In the genomic region with DNA sequence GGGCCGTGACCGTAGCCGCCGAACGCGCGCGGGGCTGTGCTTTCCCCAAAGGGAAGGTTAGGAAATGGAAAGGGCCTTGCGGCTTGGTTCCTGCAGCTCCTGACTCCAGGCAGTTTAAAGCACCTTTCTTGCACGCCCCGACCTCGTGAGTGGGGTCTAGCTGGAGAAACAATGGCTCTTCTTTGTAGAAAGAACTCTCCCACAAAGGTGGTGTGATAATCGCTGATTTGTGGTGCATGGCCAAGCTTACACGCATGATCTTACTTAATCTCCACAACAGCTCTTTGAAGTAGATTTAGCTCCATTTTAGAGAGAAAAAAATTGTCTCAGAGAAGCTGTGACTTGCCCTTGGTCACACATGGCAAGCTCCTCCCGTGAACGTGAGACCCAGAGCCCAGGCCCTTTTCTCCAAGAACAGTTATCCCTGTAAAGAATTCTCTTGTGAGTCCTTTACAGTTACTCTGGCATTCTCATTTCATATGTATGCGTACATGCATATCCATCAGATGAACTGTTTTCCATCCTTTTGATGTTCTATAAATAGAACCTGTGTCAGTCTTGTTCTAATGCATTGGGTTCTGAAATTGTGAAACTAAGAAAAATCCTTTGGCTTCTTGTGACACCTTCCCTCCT, we compare ENCODE assay signal across 8 mouse cellular contexts. TPM values are rescaled to one million over a fixed set of nuclear protein-coding genes. Genes with fewer than 3 reads are reported as not detected.
DNase-seq lines count a peak whose midpoint lies in the region; ATAC-seq and TF ChIP-seq lines count a peak whose summit lies in the region.

No protein-coding gene starts in this region.

- DNase-seq in heart, adult 11 months, result no peak
- no peak for DNase-seq in ES-E14 (ENCODE audit: low read depth, low spot score)
- DNase-seq in forebrain, embryonic 14.5 days (ENCODE audit: low spot score), result peak; percentile 49
- DNase-seq in liver, postnatal 0 days, result no peak
- no peak for DNase-seq in gastrocnemius, postnatal 4 days (ENCODE audit: low spot score in 2 of 2)
- no peak for DNase-seq in urinary bladder, postnatal 14 days (ENCODE audit: low spot score)
- DNase-seq in ovary, postnatal 14 days (ENCODE audit: low spot score), result no peak

- no peak for TF ChIP-seq EP300 in liver, postnatal 0 days (IDR thresholded peaks at IDR 0.05; ENCODE audit: low read depth)

- peaks cover 10 to 25% of the 10 kb centered on the region in 2 experiments for H3K4me1 ChIP-seq in heart, embryonic 14.5 days (ENCODE audit: control insufficient read depth in 2 of 2, insufficient read depth in 2 of 2, low read length in 2 of 2)
- H3K4me1 ChIP-seq in ES-E14 (ENCODE audit: control insufficient read depth in 2 of 2, insufficient read depth in 2 of 2, low read length in 2 of 2, poor library complexity in 1 of 2), result no peaks in the 10 kb centered on the region; a peak in 2 of 4 replicates
- peaks cover 29% of the 10 kb centered on the region for H3K4me1 ChIP-seq in forebrain, embryonic 14.5 days (ENCODE audit: control insufficient read depth, insufficient read depth, low read length)
- H3K4me1 ChIP-seq in liver, postnatal 0 days (ENCODE audit: insufficient read depth), result peaks cover 9% of the 10 kb centered on the region

- no peak for ATAC-seq in heart, embryonic 14.5 days (ENCODE audit: insufficient number of reproducible peaks, insufficient read depth, low FRiP score, low read depth)
- ATAC-seq in forebrain, embryonic 14.5 days, result peak; percentile 4; the same call in 1 of the 2 replicates
- no peak for ATAC-seq in liver, postnatal 0 days

- H3K4me3 ChIP-seq in heart, embryonic 14.5 days (ENCODE audit: control insufficient read depth in 1 of 2, insufficient read depth in 1 of 2, low read depth in 1 of 2, low read length in 2 of 2), result peak overlapping the region; percentile 88 to 97
- H3K4me3 ChIP-seq in ES-E14 (ENCODE audit: insufficient read depth in 1 of 2, low read depth in 1 of 2, low read length in 2 of 2, poor library complexity in 1 of 2, severe bottlenecking in 1 of 2), result peak overlapping the region; percentile 90 to 97
- peak overlapping the region; percentile 93 for H3K4me3 ChIP-seq in forebrain, embryonic 14.5 days (ENCODE audit: low read depth, low read length)
- H3K4me3 ChIP-seq in liver, postnatal 0 days (ENCODE audit: low read depth, low read length), result peak overlapping the region; percentile 87

- no peaks in the 10 kb centered on the region for H3K27me3 ChIP-seq in heart, embryonic 14.5 days (ENCODE audit: control insufficient read depth, insufficient read depth, low read length)
- H3K27me3 ChIP-seq in forebrain, embryonic 14.5 days (replicated peaks; ENCODE audit: control insufficient read depth, insufficient read depth, low read length), result no peaks in the 10 kb centered on the region
- no peaks in the 10 kb centered on the region for H3K27me3 ChIP-seq in liver, postnatal 0 days (ENCODE audit: insufficient read depth, low read length)

- H3K36me3 ChIP-seq in heart, embryonic 14.5 days (ENCODE audit: control insufficient read depth, insufficient read depth, low read length), result no peaks in the 10 kb centered on the region
- no peaks in the 10 kb centered on the region for H3K36me3 ChIP-seq in ES-E14 (ENCODE audit: control insufficient read depth, insufficient read depth, low read length, poor library complexity, severe bottlenecking)
- H3K36me3 ChIP-seq in forebrain, embryonic 14.5 days (ENCODE audit: control insufficient read depth, insufficient read depth, low read length), result no peaks in the 10 kb centered on the region
- no peaks in the 10 kb centered on the region for H3K36me3 ChIP-seq in liver, postnatal 0 days (replicated peaks; ENCODE audit: insufficient read depth, low read length)

- H3K27ac ChIP-seq in heart, embryonic 14.5 days (replicated peaks in 1 of 2; ENCODE audit: control insufficient read depth in 1 of 2, insufficient read depth in 1 of 2, low read depth in 2 of 2, low read length in 2 of 2), result peak overlapping the region in 1 of 2 experiments; percentile 27; a peak in 1 of 4 replicates
- H3K27ac ChIP-seq in ES-E14 (ENCODE audit: insufficient read depth, low read depth, low read length, poor library complexity, severe bottlenecking), result no peak overlapping the region
- H3K27ac ChIP-seq in forebrain, embryonic 14.5 days (ENCODE audit: low read depth, low read length), result peak overlapping the region; percentile 88
- H3K27ac ChIP-seq in liver, postnatal 0 days (ENCODE audit: low read depth), result no peak overlapping the region

- no peaks in the 10 kb centered on the region for H3K9me3 ChIP-seq in heart, embryonic 14.5 days (ENCODE audit: control insufficient read depth, low read length)
- H3K9me3 ChIP-seq in ES-E14 (ENCODE audit: control insufficient read depth, insufficient read depth, low read depth, low read length), result no peaks in the 10 kb centered on the region
- H3K9me3 ChIP-seq in forebrain, embryonic 14.5 days (replicated peaks; ENCODE audit: control insufficient read depth, low read length), result no peaks in the 10 kb centered on the region
- H3K9me3 ChIP-seq in liver, postnatal 0 days (ENCODE audit: low read length), result no peaks in the 10 kb centered on the region

- 4% methylated on average over 17 of the region's 17 CpGs for WGBS in heart, embryonic 14.5 days
- under 1% methylated on average over 17 of the region's 17 CpGs for WGBS in forebrain, embryonic 14.5 days
- WGBS in liver, postnatal 0 days (ENCODE audit: insufficient replicate concordance), result 8% methylated on average over 17 of the region's 17 CpGs

- in situ Hi-C loops in ES-E14 (cut with MboI; ENCODE audit: low sequenced_read_pairs in 2 of 2, unreplicated experiment in 2 of 2), result no loop called here

- peak overlapping the region; percentile 90 for H3K4me2 ChIP-seq in heart, embryonic 14.5 days (ENCODE audit: low read length)
- H3K4me2 ChIP-seq in forebrain, embryonic 14.5 days (ENCODE audit: low read length), result peak overlapping the region; percentile 69
- H3K4me2 ChIP-seq in liver, postnatal 0 days (ENCODE audit: low read depth, low read length), result peak overlapping the region; percentile 96

- peak overlapping the region; percentile 91 for H3K9ac ChIP-seq in heart, embryonic 14.5 days (ENCODE audit: low read length)
- peak overlapping the region; percentile 84 for H3K9ac ChIP-seq in ES-E14 (ENCODE audit: insufficient read depth, low read depth, low read length, poor library complexity, severe bottlenecking)
- H3K9ac ChIP-seq in forebrain, embryonic 14.5 days (ENCODE audit: low read length), result peak overlapping the region; percentile 98
- peak overlapping the region; percentile 87 for H3K9ac ChIP-seq in liver, postnatal 0 days (replicated peaks)

- TF ChIP-seq CTCF in liver, postnatal 0 days (IDR thresholded peaks at IDR 0.05; ENCODE audit: low read depth), result no peak

TF ChIP-seq in ES-E14, 5 proteins besides CTCF, POLR2A, EP300 and RAD21:
- TF ChIP-seq ZC3H11A (IDR thresholded peaks at IDR 0.05; ENCODE audit: borderline replicate concordance, low read depth, low read length), result no peak

RNA-seq across cellular contexts. Expression of a gene that starts 0.5 kb away (rescaled TPM):
- polyA plus RNA-seq in heart, embryonic 14.5 days (2014; fragmentation: Nextera tagmentation; extraction: Ambion mirVana), result 33.4 and 34.4 TPM in 2 replicates
- total RNA-seq in ES-E14 (2012; rRNA removed), result 20.7 and 22.8 TPM in 2 replicates
- 80.3 and 82.9 TPM in 2 replicates for polyA plus RNA-seq in forebrain, embryonic 14.5 days (2014; fragmentation: Nextera tagmentation; extraction: Ambion mirVana)
- polyA plus RNA-seq in liver, postnatal 0 days (2015; fragmentation: Nextera tagmentation; extraction: Ambion mirVana), result 4.0 and 5.2 TPM in 2 replicates
- 10 to 100 TPM; 57.9 to 63.0 TPM for total RNA-seq in gastrocnemius, postnatal 4 days (2021)
